Mouse (Mus musculus) forebrain, embryonic 16.5 days (tissue): ENCODE results near the gene Tmem88. TPM values are rescaled to one million over a fixed set of nuclear protein-coding genes. Genes with fewer than 3 reads are reported as not detected.

ENCODE experiments used
- ATAC-seq: fragments of 200-750 bp; cut with Nextera tagmentation; 2 replicates; pipeline ENCODE4 v1.8.0; 2017; ENCODE audit warnings: mild to moderate bottlenecking, moderate library complexity
- H3K27ac ChIP-seq: fragments of 300-500 bp; sonication (generic); 2 replicates; pipeline ENCODE4 v1.5.1; 2014; ENCODE audit warnings: low read length, control low read depth
- H3K27me3 ChIP-seq: fragments of 300-500 bp; sonication (generic); replicated peaks from 2 replicates; pipeline ENCODE4 v1.6.1; 2014; ENCODE audit warnings: low read length; ENCODE audit not compliant: control insufficient read depth, insufficient read depth
- H3K36me3 ChIP-seq: fragments of 300-500 bp; sonication (generic); 2 replicates; pipeline ENCODE4 v1.6.1; 2014; ENCODE audit not compliant: control insufficient read depth, insufficient read depth
- H3K4me1 ChIP-seq: fragments of 300-500 bp; sonication (generic); replicated peaks from 2 replicates; pipeline ENCODE4 v1.6.1; 2014; ENCODE audit warnings: low read length; ENCODE audit not compliant: control insufficient read depth, insufficient read depth
- H3K4me2 ChIP-seq: fragments of 300-500 bp; sonication (generic); 2 replicates; pipeline ENCODE4 v1.6.1; 2014; ENCODE audit warnings: mild to moderate bottlenecking, low read length, control low read depth
- H3K4me3 ChIP-seq: fragments of 300-500 bp; sonication (generic); replicated peaks from 2 replicates; pipeline ENCODE4 v1.5.1; 2014; ENCODE audit warnings: mild to moderate bottlenecking, low read length, control low read depth
- H3K9ac ChIP-seq: fragments of 300-500 bp; sonication (generic); replicated peaks from 2 replicates; pipeline ENCODE4 v1.6.1; 2014; ENCODE audit warnings: low read depth, low read length, control low read depth
- H3K9me3 ChIP-seq: fragments of 300-500 bp; sonication (generic); 2 replicates; pipeline ENCODE4 v1.6.1; 2016; ENCODE audit warnings: low read length; ENCODE audit not compliant: control insufficient read depth
- WGBS: fragments of 180-500 bp; shearing (Covaris S2); extraction: QIAGEN DNeasy Blood & Tissue Kit; methylation state at CpG from one replicate; pipeline ENCODE4 v1.1.7; 2014; 5-methylcytosine and 5-hydroxymethylcytosine counted together
- polyA plus RNA-seq: library from polyadenylated mRNA; unstranded; fragments of >200 nt; fragmentation: Nextera tagmentation; extraction: Ambion mirVana; gene quantifications from 2 replicates; pipeline ENCODE4 v1.2.1, GENCODE M21; 2015

Tmem88 gene
- polyA plus RNA-seq, 1 experiment from 2014 or later = 5.9 TPM

- Histone ChIP-seq H3K9me3 (no peaks in the 10 kb centered on the region), H3K4me1 (peaks cover 30% of the 10 kb centered on the region), H3K4me3 (no peak overlapping the region), H3K36me3 (peaks cover 57% of the 10 kb centered on the region), H3K27me3 (no peaks in the 10 kb centered on the region), H3K27ac (no peak overlapping the region), H3K4me2 (no peak overlapping the region), H3K9ac (no peak overlapping the region)
- 31% methylated on average over 7 of the region's 7 CpGs for WGBS
- no peak for ATAC-seq
Measured at GRCm38 (mm10) chr11:69362021-69362420, 36.0 kb downstream of the Tmem88 start.

- no peak overlapping the region for H3K9ac ChIP-seq
- H3K4me1 ChIP-seq = peaks cover 7% of the 10 kb centered on the region; the same call in 1 of the 2 replicates
- H3K4me3 ChIP-seq = no peak overlapping the region
- no peak for ATAC-seq
- no peak overlapping the region for H3K4me2 ChIP-seq
- WGBS = 96% methylated on average over 12 of the region's 12 CpGs
- no peaks in the 10 kb centered on the region for H3K9me3 ChIP-seq
- no peaks in the 10 kb centered on the region for H3K27me3 ChIP-seq
- peaks cover 81% of the 10 kb centered on the region for H3K36me3 ChIP-seq
- H3K27ac ChIP-seq = no peak overlapping the region
Measured at GRCm38 (mm10) chr11:69357690-69358089, 40.3 kb downstream of the Tmem88 start.

DNA sequence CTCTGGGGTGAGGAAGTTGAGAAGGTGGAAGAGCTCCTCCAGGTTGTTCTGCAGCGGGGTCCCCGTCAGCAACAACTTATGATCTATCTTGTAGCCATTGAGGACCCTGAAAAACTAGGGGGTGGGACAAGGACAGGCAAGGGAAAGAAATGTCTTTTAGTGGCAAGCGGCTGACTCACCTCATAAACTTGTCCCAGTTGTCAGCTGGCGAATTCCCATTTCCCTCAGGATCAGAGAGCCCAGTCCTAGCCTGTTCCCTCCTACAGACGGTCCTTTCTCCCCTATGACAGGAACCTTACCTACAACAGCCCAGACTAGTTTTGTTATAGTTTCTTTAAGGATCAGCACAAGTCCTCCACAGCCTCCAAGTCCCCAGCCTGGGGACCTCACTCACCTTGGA lies 41.5 kb downstream of the Tmem88 start:
- Histone ChIP-seq H3K9ac (no peak overlapping the region), H3K36me3 (peaks cover 83% of the 10 kb centered on the region), H3K4me2 (no peak overlapping the region), H3K27me3 (no peaks in the 10 kb centered on the region), H3K9me3 (no peaks in the 10 kb centered on the region), H3K4me1 (peaks cover under 1% of the 10 kb centered on the region; the same call in 1 of the 2 replicates), H3K27ac (no peak overlapping the region), H3K4me3 (no peak overlapping the region)
- no peak for ATAC-seq
- WGBS = 92% methylated on average over 5 of the region's 5 CpGs

Other genes with a start within 250 kb of the Tmem88 start
- gene Alox12b, start 241.2 kb downstream of the Tmem88 start, polyA plus RNA-seq = 0.12 TPM in 1 of 2 replicates, not detected in the other
- 0.29 TPM in 1 of 2 replicates, not detected in the other for gene Alox8, start 200.4 kb downstream of the Tmem88 start, polyA plus RNA-seq
- 0.56 and 0.68 TPM in 2 replicates for gene Gucy2e, start 161.2 kb downstream of the Tmem88 start, polyA plus RNA-seq
- gene Cntrob, start 74.5 kb downstream of the Tmem88 start, polyA plus RNA-seq = 31.0 and 32.5 TPM in 2 replicates
- 162 and 166 TPM in 2 replicates for gene Trappc1, start 74.3 kb downstream of the Tmem88 start, polyA plus RNA-seq
- 5.7 and 6.0 TPM in 2 replicates for gene Kcnab3, start 72.0 kb downstream of the Tmem88 start, polyA plus RNA-seq
- gene Rnf227, start 57.8 kb downstream of the Tmem88 start, polyA plus RNA-seq = 109 and 144 TPM in 2 replicates
- gene Chd3, start 28.8 kb downstream of the Tmem88 start, polyA plus RNA-seq = 132 and 146 TPM in 2 replicates
- 79.2 and 86.1 TPM in 2 replicates for gene Naa38, start 2.7 kb downstream of the Tmem88 start, polyA plus RNA-seq
- gene Cyb5d1, start 2.6 kb downstream of the Tmem88 start, polyA plus RNA-seq = 42.5 and 44.2 TPM in 2 replicates
- gene Kdm6b, start 15.4 kb upstream of the Tmem88 start, polyA plus RNA-seq = 48.4 and 52.8 TPM in 2 replicates
- 3.5 and 3.7 TPM in 2 replicates for gene Dnah2, start 150.9 kb upstream of the Tmem88 start, polyA plus RNA-seq
- 95.7 and 123 TPM in 2 replicates for gene Efnb3, start 162.0 kb upstream of the Tmem88 start, polyA plus RNA-seq
- 27.3 and 28.6 TPM in 2 replicates for gene Wrap53, start 182.0 kb upstream of the Tmem88 start, polyA plus RNA-seq
- 103 and 109 TPM in 2 replicates for gene Trp53, start 182.1 kb upstream of the Tmem88 start, polyA plus RNA-seq
- gene Atp1b2, start 207.7 kb upstream of the Tmem88 start, polyA plus RNA-seq = 30.2 and 33.8 TPM in 2 replicates
- not detected in 2 replicates for gene Shbg, start 219.7 kb upstream of the Tmem88 start, polyA plus RNA-seq
- gene Sat2, start 223.8 kb upstream of the Tmem88 start, polyA plus RNA-seq = 17.3 and 23.8 TPM in 2 replicates
- 37.1 and 47.7 TPM in 2 replicates for gene Fxr2, start 234.8 kb upstream of the Tmem88 start, polyA plus RNA-seq